8 mouse cellular contexts compared by ENCODE assay signal in the genomic region with DNA sequence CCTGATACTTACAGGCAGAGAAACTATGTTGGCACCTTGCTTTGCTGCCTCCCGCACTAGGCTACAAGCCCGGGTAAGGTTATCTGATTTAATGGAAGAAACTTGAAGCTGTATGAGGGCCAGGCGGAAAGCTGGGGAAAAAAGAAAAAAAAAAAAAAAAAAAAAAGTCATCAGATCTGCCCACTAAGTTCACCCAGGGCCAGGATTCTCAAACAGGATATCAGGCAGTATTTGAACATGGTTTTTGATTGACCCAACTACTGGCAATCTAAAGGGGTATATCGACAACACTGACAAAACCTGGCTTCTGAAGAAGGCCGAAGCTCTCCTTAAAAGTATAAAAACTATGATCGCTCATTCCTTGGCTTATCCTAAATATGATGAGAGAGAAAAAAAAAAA. TPM values are rescaled to one million over a fixed set of nuclear protein-coding genes. Genes with fewer than 3 reads are reported as not detected.
DNase-seq lines count a peak whose midpoint lies in the region; ATAC-seq lines count a peak whose summit lies in the region.

No protein-coding gene starts in this region.

- H3K4me2 ChIP-seq in forebrain, embryonic 11.5 days (ENCODE audit: low read depth, low read length, severe bottlenecking), result peak overlapping the region; percentile 68; the same call in 1 of the 2 replicates
- H3K4me2 ChIP-seq in forebrain, embryonic 16.5 days (ENCODE audit: low read length), result no peak overlapping the region
- peak overlapping the region; percentile 81 for H3K4me2 ChIP-seq in neural tube, embryonic 11.5 days (ENCODE audit: low read depth)
- H3K4me2 ChIP-seq in liver, embryonic 15.5 days, result peak overlapping the region; percentile 93

- no peak for DNase-seq in forebrain, embryonic 11.5 days (ENCODE audit: low spot score)
- no peak for DNase-seq in neural tube, embryonic 11.5 days (ENCODE audit: low spot score)
- DNase-seq in neural tube, embryonic 10.5 days (ENCODE audit: extremely low spot score, low spot score), result no peak
- no peak for DNase-seq in urinary bladder, postnatal 10 days (ENCODE audit: low spot score)
- no peak for DNase-seq in layer of hippocampus, postnatal 25 days (ENCODE audit: extremely low spot score in 1 of 2, low spot score in 1 of 2)
- no peak for DNase-seq in urinary bladder, postnatal 25 days (ENCODE audit: low spot score)

- no peak overlapping the region for H3K9ac ChIP-seq in forebrain, embryonic 11.5 days (ENCODE audit: low read length)
- H3K9ac ChIP-seq in forebrain, embryonic 16.5 days (replicated peaks; ENCODE audit: low read depth, low read length), result no peak overlapping the region
- H3K9ac ChIP-seq in neural tube, embryonic 11.5 days (ENCODE audit: low read length), result no peak overlapping the region
- H3K9ac ChIP-seq in liver, embryonic 15.5 days, result no peak overlapping the region; the same call in 1 of the 2 replicates

- H3K9me3 ChIP-seq in forebrain, embryonic 11.5 days (ENCODE audit: control insufficient read depth, low read length), result no peaks in the 10 kb centered on the region
- no peaks in the 10 kb centered on the region for H3K9me3 ChIP-seq in forebrain, embryonic 16.5 days (ENCODE audit: control insufficient read depth, low read length)
- no peaks in the 10 kb centered on the region for H3K9me3 ChIP-seq in neural tube, embryonic 11.5 days (ENCODE audit: control insufficient read depth, low read length)
- H3K9me3 ChIP-seq in liver, embryonic 15.5 days (replicated peaks), result no peaks in the 10 kb centered on the region

- WGBS in forebrain, embryonic 11.5 days, result 90% methylated on average over 6 of the region's 6 CpGs
- WGBS in forebrain, embryonic 16.5 days, result 84% methylated on average over 6 of the region's 6 CpGs
- WGBS in neural tube, embryonic 11.5 days, result 89% methylated on average over 6 of the region's 6 CpGs
- 55% methylated on average over 6 of the region's 6 CpGs for WGBS in liver, embryonic 15.5 days (ENCODE audit: insufficient replicate concordance)

- H3K4me1 ChIP-seq in forebrain, embryonic 11.5 days (replicated peaks; ENCODE audit: control insufficient read depth, insufficient read depth, low read length), result no peaks in the 10 kb centered on the region
- H3K4me1 ChIP-seq in forebrain, embryonic 16.5 days (replicated peaks; ENCODE audit: control insufficient read depth, insufficient read depth, low read length), result peaks cover 7% of the 10 kb centered on the region
- no peaks in the 10 kb centered on the region for H3K4me1 ChIP-seq in neural tube, embryonic 11.5 days (ENCODE audit: control insufficient read depth, insufficient read depth, low read length)
- H3K4me1 ChIP-seq in liver, embryonic 15.5 days (replicated peaks), result peaks cover 28% of the 10 kb centered on the region

- H3K4me3 ChIP-seq in forebrain, embryonic 11.5 days (ENCODE audit: low read depth, low read length), result peak overlapping the region; percentile 70
- no peak overlapping the region for H3K4me3 ChIP-seq in forebrain, embryonic 16.5 days (replicated peaks; ENCODE audit: low read length)
- H3K4me3 ChIP-seq in neural tube, embryonic 11.5 days (ENCODE audit: low read depth, low read length), result peak overlapping the region; percentile 76; the same call in 1 of the 2 replicates
- H3K4me3 ChIP-seq in liver, embryonic 15.5 days (replicated peaks), result peak overlapping the region; percentile 82

- no peaks in the 10 kb centered on the region for H3K27me3 ChIP-seq in forebrain, embryonic 11.5 days (ENCODE audit: control insufficient read depth, insufficient read depth, low read length)
- no peaks in the 10 kb centered on the region for H3K27me3 ChIP-seq in forebrain, embryonic 16.5 days (replicated peaks; ENCODE audit: control insufficient read depth, insufficient read depth, low read length)
- no peaks in the 10 kb centered on the region for H3K27me3 ChIP-seq in neural tube, embryonic 11.5 days (ENCODE audit: control insufficient read depth, insufficient read depth, low read length)
- H3K27me3 ChIP-seq in liver, embryonic 15.5 days, result no peaks in the 10 kb centered on the region

- H3K27ac ChIP-seq in forebrain, embryonic 11.5 days (ENCODE audit: low read depth, low read length), result no peak overlapping the region
- H3K27ac ChIP-seq in forebrain, embryonic 16.5 days (ENCODE audit: low read length), result no peak overlapping the region
- H3K27ac ChIP-seq in neural tube, embryonic 11.5 days (ENCODE audit: low read depth, low read length), result no peak overlapping the region
- no peak overlapping the region for H3K27ac ChIP-seq in liver, embryonic 15.5 days (replicated peaks)

- no peaks in the 10 kb centered on the region for H3K36me3 ChIP-seq in forebrain, embryonic 11.5 days (ENCODE audit: control insufficient read depth, insufficient read depth, low read length)
- peaks cover 2% of the 10 kb centered on the region; the same call in 1 of the 2 replicates for H3K36me3 ChIP-seq in forebrain, embryonic 16.5 days (ENCODE audit: control insufficient read depth, insufficient read depth)
- H3K36me3 ChIP-seq in neural tube, embryonic 11.5 days (ENCODE audit: control insufficient read depth, insufficient read depth, low read length), result no peaks in the 10 kb centered on the region; the same call in 1 of the 2 replicates
- H3K36me3 ChIP-seq in liver, embryonic 15.5 days (replicated peaks), result peaks cover 19% of the 10 kb centered on the region

- no peak for ATAC-seq in forebrain, embryonic 11.5 days (replicated peaks; ENCODE audit: low FRiP score)
- no peak for ATAC-seq in forebrain, embryonic 16.5 days
- ATAC-seq in neural tube, embryonic 11.5 days (ENCODE audit: insufficient read depth, low FRiP score, low TSS enrichment), result no peak
- ATAC-seq in liver, embryonic 15.5 days (ENCODE audit: insufficient read depth), result no peak

RNA-seq across cellular contexts. Expression of a gene that starts 1.1 kb away (rescaled TPM):
- polyA plus RNA-seq in forebrain, embryonic 11.5 days (2014; fragmentation: Nextera tagmentation; extraction: Ambion mirVana), result 52.6 and 53.7 TPM in 2 replicates
- 37.7 and 41.0 TPM in 2 replicates for polyA plus RNA-seq in forebrain, embryonic 16.5 days (2015; fragmentation: Nextera tagmentation; extraction: Ambion mirVana)
- 49.8 and 51.3 TPM in 2 replicates for polyA plus RNA-seq in neural tube, embryonic 11.5 days (2014; fragmentation: Nextera tagmentation; extraction: Ambion mirVana)
- 39.5 and 44.5 TPM in 2 replicates for polyA plus RNA-seq in liver, embryonic 15.5 days (2015; fragmentation: Nextera tagmentation; extraction: Ambion mirVana)
- 10 to 100 TPM; 15.5 to 17.0 TPM for total RNA-seq in layer of hippocampus, postnatal 25 days (2021)

RNA-seq across cellular contexts. Expression of a gene that starts 44.6 kb away (rescaled TPM):
- polyA plus RNA-seq in forebrain, embryonic 11.5 days (2014; fragmentation: Nextera tagmentation; extraction: Ambion mirVana), result 68.6 TPM in 2 replicates
- polyA plus RNA-seq in forebrain, embryonic 16.5 days (2015; fragmentation: Nextera tagmentation; extraction: Ambion mirVana), result 56.8 and 58.3 TPM in 2 replicates
- 74.6 and 74.8 TPM in 2 replicates for polyA plus RNA-seq in neural tube, embryonic 11.5 days (2014; fragmentation: Nextera tagmentation; extraction: Ambion mirVana)
- polyA plus RNA-seq in liver, embryonic 15.5 days (2015; fragmentation: Nextera tagmentation; extraction: Ambion mirVana), result 22.0 and 22.8 TPM in 2 replicates
- 100 to 1,000 TPM in 1 of 2 experiments, 10 to 100 TPM in 1; 98.8 to 104 TPM for total RNA-seq in layer of hippocampus, postnatal 25 days (2021)
